Mouse (Mus musculus): ENCODE data around the gene Vwa7. TPM values are rescaled to one million over a fixed set of nuclear protein-coding genes. Genes with fewer than 3 reads are reported as not detected.
"Not testable (repeated sequence)": the region's sequence is repeated elsewhere in the genome, so short reads cannot be mapped to it uniquely, and the experiment has no call there.

Vwa7 gene
- polyA plus RNA-seq, 1 experiment from 2014 or later: 0.28 TPM

DNA sequence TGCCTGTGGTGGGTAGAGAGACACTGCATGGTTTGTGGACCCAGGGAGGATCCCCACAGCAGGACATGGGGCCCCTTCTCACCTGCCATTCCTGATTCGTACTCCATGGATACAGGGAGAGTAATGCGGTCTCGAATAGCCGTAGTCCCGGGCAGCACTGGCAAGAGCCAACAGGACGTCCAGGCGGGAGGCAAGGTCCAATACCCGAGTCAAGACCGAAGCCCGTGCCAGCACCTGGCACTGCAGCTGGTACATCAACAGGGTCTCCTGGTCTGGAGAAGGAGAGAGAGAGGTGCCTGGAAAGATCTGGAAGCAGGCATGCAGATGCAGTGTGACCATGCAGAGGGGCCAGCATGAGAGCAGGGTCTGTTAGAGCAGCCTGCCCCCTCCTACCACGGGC lies 14.9 kb downstream of the Vwa7 start:
- no peaks in the 10 kb centered on the region for H3K27me3 ChIP-seq (ENCODE audit: control insufficient read depth, insufficient read depth, low read length)
- WGBS: 95% methylated on average over 11 of the region's 11 CpGs
- H3K36me3 ChIP-seq (ENCODE audit: control insufficient read depth, insufficient read depth, low read length): no peaks in the 10 kb centered on the region
- no peaks in the 10 kb centered on the region for H3K9me3 ChIP-seq (ENCODE audit: control insufficient read depth, low read length)
- no peak overlapping the region for H3K4me2 ChIP-seq (replicated peaks; ENCODE audit: low read depth, low read length)
- ATAC-seq (ENCODE audit: low FRiP score, low TSS enrichment): no peak
- H3K4me1 ChIP-seq (ENCODE audit: control insufficient read depth, insufficient read depth, low read length): 0 out of 2 replicates have a peak, but pooled peaks cover 6% of the 10 kb centered on the region
- H3K9ac ChIP-seq (ENCODE audit: low read depth, low read length): no peak overlapping the region
- H3K27ac ChIP-seq (ENCODE audit: low read depth, low read length): no peak overlapping the region
- H3K4me3 ChIP-seq (ENCODE audit: low read length): no peak overlapping the region

- 76% methylated on average over 7 of the region's 7 CpGs for WGBS
- Histone ChIP-seq H3K36me3 (ENCODE audit: control insufficient read depth, insufficient read depth, low read length) (no peaks in the 10 kb centered on the region), H3K9me3 (ENCODE audit: control insufficient read depth, low read length) (no peaks in the 10 kb centered on the region), H3K27me3 (ENCODE audit: control insufficient read depth, insufficient read depth, low read length) (no peaks in the 10 kb centered on the region), H3K27ac (ENCODE audit: low read depth, low read length) (no peak overlapping the region), H3K9ac (ENCODE audit: low read depth, low read length) (no peak overlapping the region), H3K4me3 (ENCODE audit: low read length) (no peak overlapping the region), H3K4me1 (ENCODE audit: control insufficient read depth, insufficient read depth, low read length) (0 out of 2 replicates have a peak, but pooled peaks cover 4% of the 10 kb centered on the region), H3K4me2 (replicated peaks; ENCODE audit: low read depth, low read length) (no peak overlapping the region)
- ATAC-seq (ENCODE audit: low FRiP score, low TSS enrichment): no peak
Observed at GRCm38 (mm10) chr17:35031880-35032279, 15.5 kb downstream of the Vwa7 start.

- Histone ChIP-seq H3K9me3 (ENCODE audit: control insufficient read depth, low read length) (no peaks in the 10 kb centered on the region), H3K27ac (ENCODE audit: low read depth, low read length) (no peak overlapping the region), H3K36me3 (ENCODE audit: control insufficient read depth, insufficient read depth, low read length) (no peaks in the 10 kb centered on the region), H3K4me1 (ENCODE audit: control insufficient read depth, insufficient read depth, low read length) (0 out of 2 replicates have a peak, but pooled peaks cover 4% of the 10 kb centered on the region), H3K4me2 (replicated peaks; ENCODE audit: low read depth, low read length) (no peak overlapping the region), H3K9ac (ENCODE audit: low read depth, low read length) (no peak overlapping the region), H3K4me3 (ENCODE audit: low read length) (no peak overlapping the region), H3K27me3 (ENCODE audit: control insufficient read depth, insufficient read depth, low read length) (no peaks in the 10 kb centered on the region)
- WGBS: 71% methylated on average over 8 of the region's 8 CpGs
- ATAC-seq (ENCODE audit: low FRiP score, low TSS enrichment): no peak
Observed at GRCm38 (mm10) chr17:35032323-35032870, 16.0 kb downstream of the Vwa7 start.

DNA sequence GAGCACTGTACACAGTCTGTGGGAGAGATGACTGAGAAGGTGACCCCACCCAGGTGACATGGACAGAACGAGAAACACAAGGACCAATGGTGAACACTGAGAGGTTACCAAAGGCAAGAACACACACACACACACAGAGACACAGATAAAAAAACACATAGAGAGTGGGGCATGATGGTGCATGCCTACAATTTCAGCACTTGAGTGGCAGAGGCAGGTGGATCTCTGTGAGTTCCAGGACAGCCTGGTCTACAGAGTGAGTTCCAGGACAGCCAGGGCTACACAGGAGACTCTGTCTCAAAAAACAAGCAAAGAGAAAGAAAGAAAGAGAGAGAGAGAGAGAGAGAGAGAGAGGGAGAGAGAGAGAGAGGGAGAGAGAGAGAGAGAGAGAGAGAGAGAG lies 17.3 kb downstream of the Vwa7 start:
- WGBS: 86% methylated on average over 1 of the region's 1 CpGs
- not testable (repeated sequence) for ATAC-seq (ENCODE audit: low FRiP score, low TSS enrichment)

GRCm38 (mm10) chr17:35034896-35035295 lies 18.5 kb downstream of the Vwa7 start:
- H3K9me3 ChIP-seq (ENCODE audit: control insufficient read depth, low read length): no peaks in the 10 kb centered on the region
- no peaks in the 10 kb centered on the region for H3K27me3 ChIP-seq (ENCODE audit: control insufficient read depth, insufficient read depth, low read length)
- H3K36me3 ChIP-seq (ENCODE audit: control insufficient read depth, insufficient read depth, low read length): no peaks in the 10 kb centered on the region
- no peak overlapping the region for H3K9ac ChIP-seq (ENCODE audit: low read depth, low read length)
- H3K4me1 ChIP-seq (ENCODE audit: control insufficient read depth, insufficient read depth, low read length): no peaks in the 10 kb centered on the region
- 83% methylated on average over 6 of the region's 6 CpGs for WGBS
- H3K27ac ChIP-seq (ENCODE audit: low read depth, low read length): no peak overlapping the region
- no peak overlapping the region for H3K4me2 ChIP-seq (replicated peaks; ENCODE audit: low read depth, low read length)
- H3K4me3 ChIP-seq (ENCODE audit: low read length): no peak overlapping the region
- ATAC-seq (ENCODE audit: low FRiP score, low TSS enrichment): no peak

More for the DNA sequence above, 17.3 kb downstream of the Vwa7 start:
- not testable (repeated sequence) for H3K36me3 ChIP-seq (ENCODE audit: control insufficient read depth, insufficient read depth, low read length); H3K27me3 ChIP-seq (ENCODE audit: control insufficient read depth, insufficient read depth, low read length); H3K4me3 ChIP-seq (ENCODE audit: low read length); H3K27ac ChIP-seq (ENCODE audit: low read depth, low read length); H3K4me1 ChIP-seq (ENCODE audit: control insufficient read depth, insufficient read depth, low read length); H3K9ac ChIP-seq (ENCODE audit: low read depth, low read length); H3K9me3 ChIP-seq (ENCODE audit: control insufficient read depth, low read length); H3K4me2 ChIP-seq (replicated peaks; ENCODE audit: low read depth, low read length)

DNA sequence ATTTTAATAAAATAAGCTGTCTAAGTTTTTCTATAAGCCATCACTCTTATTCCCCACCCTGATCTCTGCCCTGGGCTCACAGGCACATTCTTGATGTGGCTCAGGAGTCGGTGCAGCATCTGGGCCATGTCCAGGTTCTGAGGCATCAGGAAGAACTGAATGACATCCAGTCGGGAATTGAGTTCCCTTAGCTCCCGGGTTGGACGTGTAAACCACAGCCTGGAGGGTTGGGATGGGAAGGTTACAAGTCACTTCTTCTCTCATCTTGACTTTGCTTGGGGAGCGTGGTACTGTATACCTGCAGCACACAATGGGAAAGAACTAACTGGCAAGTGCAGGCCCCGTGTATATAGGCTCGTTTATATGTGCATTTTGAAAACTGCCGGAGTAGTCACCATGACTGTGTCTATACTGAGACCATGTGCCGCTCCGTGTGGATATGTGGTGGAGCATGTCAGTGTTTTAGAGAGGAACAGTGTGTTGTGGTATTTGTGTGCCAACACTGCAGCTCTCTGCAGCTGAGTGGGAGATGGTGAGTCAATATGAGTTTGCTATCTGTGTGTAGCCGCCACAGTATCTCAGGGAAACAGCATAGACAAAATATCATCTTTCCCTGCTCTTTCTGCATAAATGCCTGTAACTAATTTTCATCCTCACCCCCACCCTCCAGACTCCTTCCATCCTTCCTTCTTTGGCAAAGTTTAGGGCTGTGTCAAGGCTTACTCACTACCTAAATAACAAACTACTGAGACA lies 22.9 kb downstream of the Vwa7 start:
- Histone ChIP-seq H3K4me3 (ENCODE audit: low read length) (no peak overlapping the region), H3K4me1 (ENCODE audit: control insufficient read depth, insufficient read depth, low read length) (no peaks in the 10 kb centered on the region), H3K27me3 (ENCODE audit: control insufficient read depth, insufficient read depth, low read length) (no peaks in the 10 kb centered on the region), H3K4me2 (replicated peaks; ENCODE audit: low read depth, low read length) (no peak overlapping the region), H3K27ac (ENCODE audit: low read depth, low read length) (no peak overlapping the region), H3K9ac (ENCODE audit: low read depth, low read length) (no peak overlapping the region), H3K36me3 (ENCODE audit: control insufficient read depth, insufficient read depth, low read length) (no peaks in the 10 kb centered on the region), H3K9me3 (ENCODE audit: control insufficient read depth, low read length) (no peaks in the 10 kb centered on the region)
- 85% methylated on average over 11 of the region's 11 CpGs for WGBS
- ATAC-seq (ENCODE audit: low FRiP score, low TSS enrichment): no peak

DNA sequence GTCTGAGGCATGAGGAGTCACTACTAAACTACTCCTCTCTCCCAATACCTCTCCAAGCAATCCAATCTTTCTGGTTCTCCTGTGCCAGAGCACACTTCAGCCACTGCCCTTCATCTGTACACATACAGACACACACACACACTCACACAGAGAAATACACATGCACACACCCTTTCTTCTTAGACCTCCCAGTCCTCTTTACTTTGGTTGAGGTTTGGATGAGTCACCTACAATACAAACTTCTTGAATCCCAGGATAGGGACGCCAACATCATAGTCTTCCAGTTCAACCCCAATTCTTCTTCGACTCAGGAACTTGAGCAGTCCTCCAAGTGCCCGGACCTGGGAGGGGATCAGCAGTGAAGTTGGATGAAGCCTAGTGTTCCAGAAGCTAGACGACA lies 27.4 kb downstream of the Vwa7 start:
- Histone ChIP-seq H3K27ac (ENCODE audit: low read depth, low read length) (peak overlapping the region; percentile 62; the same call in 1 of the 2 replicates), H3K27me3 (ENCODE audit: control insufficient read depth, insufficient read depth, low read length) (no peaks in the 10 kb centered on the region), H3K4me1 (ENCODE audit: control insufficient read depth, insufficient read depth, low read length) (peaks cover 22% of the 10 kb centered on the region), H3K36me3 (ENCODE audit: control insufficient read depth, insufficient read depth, low read length) (no peaks in the 10 kb centered on the region), H3K4me2 (replicated peaks; ENCODE audit: low read depth, low read length) (no peak overlapping the region), H3K4me3 (ENCODE audit: low read length) (no peak overlapping the region), H3K9me3 (ENCODE audit: control insufficient read depth, low read length) (no peaks in the 10 kb centered on the region), H3K9ac (ENCODE audit: low read depth, low read length) (no peak overlapping the region)
- ATAC-seq (ENCODE audit: low FRiP score, low TSS enrichment): no peak
- WGBS: 78% methylated on average over 4 of the region's 4 CpGs

GRCm38 (mm10) chr17:35044904-35045806 lies 28.8 kb downstream of the Vwa7 start:
- peak overlapping the region; percentile 62 for H3K4me3 ChIP-seq (ENCODE audit: low read length)

More at GRCm38 (mm10) chr17:35044904-35045806, 28.8 kb downstream of the Vwa7 start:
- no peak for ATAC-seq (ENCODE audit: low FRiP score, low TSS enrichment)
- Histone ChIP-seq H3K27ac (ENCODE audit: low read depth, low read length) (peak overlapping the region; percentile 88), H3K4me1 (ENCODE audit: control insufficient read depth, insufficient read depth, low read length) (peaks cover 31% of the 10 kb centered on the region), H3K36me3 (ENCODE audit: control insufficient read depth, insufficient read depth, low read length) (no peaks in the 10 kb centered on the region), H3K9me3 (ENCODE audit: control insufficient read depth, low read length) (no peaks in the 10 kb centered on the region), H3K4me2 (replicated peaks; ENCODE audit: low read depth, low read length) (peak overlapping the region; percentile 98), H3K9ac (ENCODE audit: low read depth, low read length) (no peak overlapping the region), H3K27me3 (ENCODE audit: control insufficient read depth, insufficient read depth, low read length) (no peaks in the 10 kb centered on the region)
- WGBS: 81% methylated on average over 7 of the region's 7 CpGs

Data from kidney, embryonic 14.5 days (tissue).